Mouse (Mus musculus): ENCODE results near the gene 4930435E12Rik.

DNA sequence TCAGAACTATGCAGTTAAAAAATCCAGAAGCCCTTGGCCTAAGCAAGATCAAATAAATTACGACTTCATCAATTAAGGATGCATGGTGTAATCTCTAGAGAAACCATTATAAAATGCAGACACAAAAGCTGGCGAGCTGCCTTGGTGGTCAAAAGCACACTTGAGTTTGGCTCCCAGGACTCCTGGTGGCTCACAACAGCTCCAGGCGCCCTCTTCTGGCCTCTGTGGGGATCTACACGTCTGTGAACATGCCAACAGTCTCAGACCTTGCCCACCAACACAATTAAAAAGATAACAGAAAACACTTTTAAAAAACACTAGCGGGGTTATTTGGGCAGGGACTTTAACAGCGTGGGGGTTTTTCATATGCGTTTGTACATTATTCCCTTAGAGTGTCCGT is 16.0 kb downstream of the 4930435E12Rik start:
- TF ChIP-seq CTCF (IDR thresholded peaks at IDR 0.05) = peak; percentile 97
- TF ChIP-seq POLR2A (IDR thresholded peaks at IDR 0.05; ENCODE audit: insufficient read depth, low read depth, low read length) = no peak
- TF ChIP-seq EP300 (IDR thresholded peaks at IDR 0.05; ENCODE audit: insufficient read depth, low read depth, low read length) = peak; percentile 74
